Mouse (Mus musculus): ENCODE data around the gene Trip12.

DNA sequence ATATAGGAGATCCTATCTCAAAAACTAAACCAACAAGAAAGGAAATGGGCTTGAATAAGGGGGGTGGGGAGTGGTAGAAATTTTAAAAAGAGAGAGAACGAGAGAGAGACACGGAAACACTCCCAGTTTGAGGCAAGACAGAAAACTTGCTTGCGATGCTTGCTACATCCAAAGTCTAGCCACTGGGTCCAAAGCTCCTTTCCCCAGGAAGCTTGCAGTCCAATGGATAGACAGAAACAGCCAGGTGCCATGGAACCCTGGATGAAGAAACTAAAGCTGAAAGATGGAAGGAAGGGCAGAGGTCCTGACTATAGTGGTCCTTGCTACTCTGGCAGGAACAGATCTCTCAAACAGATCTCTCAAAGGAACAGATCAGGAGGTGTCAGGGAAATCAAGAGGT, 8.0 kb upstream of the Trip12 start:
- TF ChIP-seq CTCF (IDR thresholded peaks at IDR 0.05; ENCODE audit: extremely low read depth, insufficient read depth, insufficient read length, insufficient replicate concordance): no peak
- no peak for TF ChIP-seq POLR2A (IDR thresholded peaks at IDR 0.05; ENCODE audit: low read depth, low read length)

Data from spleen, adult 2 months (tissue).